Mouse (Mus musculus) G1E-ER4 (cell line): Measurements from ENCODE around the gene Olfr1360. TPM values are rescaled to one million over a fixed set of nuclear protein-coding genes. Genes with fewer than 3 reads are reported as not detected.
"Not testable (repeated sequence)": the region's sequence is repeated elsewhere in the genome, so short reads cannot be mapped to it uniquely, and the experiment has no call there.

Experiments
- GATA1 ChIP-seq: IDR thresholded peaks from one replicate; pipeline ENCODE4 v1.8.0; 2012; ENCODE audit warnings: low read length, inconsistent platforms
- polyA plus RNA-seq: library from polyadenylated mRNA; stranded (reverse); fragments of >175 nt; gene quantifications from 2 replicates; pipeline ENCODE4 v1.2.3, GENCODE M21; 2012

Olfr1360 gene
- not detected in 2 replicates for polyA plus RNA-seq

GRCm38 (mm10) chr13:21677305-21677704 is at the start of gene Olfr1360:
TSS of gene Olfr1360 (minus strand) at chr13:21677405.
- TF ChIP-seq GATA1: no peak

GRCm38 (mm10) chr13:21722993-21723836 is 46.0 kb upstream of the Olfr1360 start:
- TF ChIP-seq GATA1: no peak

- no peak for TF ChIP-seq GATA1
Measured at GRCm38 (mm10) chr13:21722373-21722925, 45.2 kb upstream of the Olfr1360 start.

GRCm38 (mm10) chr13:21721757-21722372 is 44.7 kb upstream of the Olfr1360 start, which contains the start of gene Hist1h2bm:
TSS of gene Hist1h2bm (plus strand) at chr13:21722044.
- not testable (repeated sequence) for TF ChIP-seq GATA1

- no peak for TF ChIP-seq GATA1
Measured at GRCm38 (mm10) chr13:21718381-21719080, 41.3 kb upstream of the Olfr1360 start.

GRCm38 (mm10) chr13:21717397-21718357 is 40.5 kb upstream of the Olfr1360 start, which contains the start of gene Hist1h3h:
TSS of gene Hist1h3h (plus strand) at chr13:21717659.
- not testable (repeated sequence) for TF ChIP-seq GATA1

GRCm38 (mm10) chr13:21715864-21716539 is 38.8 kb upstream of the Olfr1360 start, which contains the start of the genes Hist1h2bl and Hist1h2ai:
TSS of gene Hist1h2bl (minus strand) at chr13:21716143.
TSS of gene Hist1h2ai (plus strand) at chr13:21716422.
- TF ChIP-seq GATA1: not testable (repeated sequence)

- TF ChIP-seq GATA1: no peak
Measured at GRCm38 (mm10) chr13:21715131-21715863, 38.1 kb upstream of the Olfr1360 start.

GRCm38 (mm10) chr13:21714725-21715124 is 37.5 kb upstream of the Olfr1360 start:
- no peak for TF ChIP-seq GATA1

GRCm38 (mm10) chr13:21711698-21712097 is 34.5 kb upstream of the Olfr1360 start:
- no peak for TF ChIP-seq GATA1

GRCm38 (mm10) chr13:21710821-21711525 is 33.8 kb upstream of the Olfr1360 start:
- TF ChIP-seq GATA1: no peak

GRCm38 (mm10) chr13:21710031-21710711 is 33.0 kb upstream of the Olfr1360 start:
- TF ChIP-seq GATA1: no peak
